In the genomic region with DNA sequence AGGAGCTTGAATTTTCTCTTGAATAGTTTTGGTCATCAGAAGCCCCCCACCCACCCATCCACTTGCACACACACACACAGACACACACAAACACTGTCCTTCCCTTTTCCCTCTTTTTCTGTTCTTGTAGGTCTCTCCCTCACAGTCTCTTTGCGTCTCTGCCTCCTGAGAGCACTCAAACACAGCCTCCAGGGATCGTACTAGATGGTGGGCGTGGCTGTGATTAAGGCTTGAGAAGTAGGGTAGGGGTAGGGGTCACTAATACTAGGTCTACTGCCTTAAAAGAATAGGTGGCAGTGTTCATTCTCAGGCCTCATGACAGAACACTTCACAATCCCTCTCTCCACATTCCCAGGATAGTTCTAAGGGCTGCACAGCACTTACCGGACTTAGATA, we compare ENCODE assay signal across 8 mouse cellular contexts. TPM values are rescaled to one million over a fixed set of nuclear protein-coding genes. Genes with fewer than 3 reads are reported as not detected.
DNase-seq lines count a peak whose midpoint lies in the region; ATAC-seq and TF ChIP-seq lines count a peak whose summit lies in the region.

Gene Zmym3 (minus strand): TSS at position 150 of the 396 bp plus-strand sequence.

- H3K36me3 ChIP-seq in forebrain, embryonic 11.5 days (ENCODE audit: control insufficient read depth, insufficient read depth, low read length): no peaks in the 10 kb centered on the region; the same call in 1 of the 2 replicates
- no peaks in the 10 kb centered on the region for H3K36me3 ChIP-seq in hindbrain, postnatal 0 days (ENCODE audit: insufficient read depth, low read length)
- peaks cover under 1% of the 10 kb centered on the region; the same call in 1 of the 2 replicates for H3K36me3 ChIP-seq in lung, embryonic 14.5 days (ENCODE audit: insufficient read depth)
- H3K36me3 ChIP-seq in small intestine, adult 2 months (ENCODE audit: control insufficient read depth, insufficient read depth, low read length): no peaks in the 10 kb centered on the region

- 19% methylated on average over 4 of the region's 4 CpGs for WGBS in forebrain, embryonic 11.5 days
- 35% methylated on average over 4 of the region's 4 CpGs for WGBS in hindbrain, postnatal 0 days
- 18% methylated on average over 4 of the region's 4 CpGs for WGBS in lung, embryonic 14.5 days
- 27% methylated on average over 4 of the region's 4 CpGs for WGBS in small intestine, adult 2 months

- no peak within 1 kb of the TSS for H3K27ac ChIP-seq in forebrain, embryonic 11.5 days (ENCODE audit: low read depth, low read length)
- H3K27ac ChIP-seq in hindbrain, postnatal 0 days: peak within 1 kb of the TSS; percentile 87
- peak within 1 kb of the TSS; percentile 69 for H3K27ac ChIP-seq in lung, embryonic 14.5 days (ENCODE audit: low read depth)
- no peak within 1 kb of the TSS for H3K27ac ChIP-seq in small intestine, adult 2 months (ENCODE audit: insufficient read depth, low read depth, low read length)

- no peaks in the 10 kb centered on the region for H3K4me1 ChIP-seq in forebrain, embryonic 11.5 days (replicated peaks; ENCODE audit: control insufficient read depth, insufficient read depth, low read length)
- no peaks in the 10 kb centered on the region for H3K4me1 ChIP-seq in hindbrain, postnatal 0 days (ENCODE audit: insufficient read depth, low read length)
- no peaks in the 10 kb centered on the region for H3K4me1 ChIP-seq in lung, embryonic 14.5 days (ENCODE audit: insufficient read depth)
- H3K4me1 ChIP-seq in small intestine, adult 2 months (ENCODE audit: control insufficient read depth, insufficient read depth, insufficient read length, low read length): no peaks in the 10 kb centered on the region

- DNase-seq in gastrocnemius, postnatal 10 days: no peak
- no peak for DNase-seq in gastrocnemius, adult 8-10 months (ENCODE audit: low spot score in 2 of 2)
- peak; percentile 35 for DNase-seq in MEL-GATA-1-ER (ENCODE audit: extremely low read depth, low read depth)
- DNase-seq in forebrain, embryonic 11.5 days (ENCODE audit: low spot score): no peak
- peak; percentile 9 for DNase-seq in hindbrain, postnatal 0 days (ENCODE audit: low spot score)
- peak; percentile 39 for DNase-seq in lung, embryonic 14.5 days
- DNase-seq in urinary bladder, postnatal 4 days (ENCODE audit: low spot score in 2 of 2): no peak

- no peak for TF ChIP-seq CTCF in hindbrain, postnatal 0 days (IDR thresholded peaks at IDR 0.05; ENCODE audit: low read depth)
- no peak for TF ChIP-seq CTCF in lung, embryonic 14.5 days (IDR thresholded peaks at IDR 0.05; ENCODE audit: low read depth)
- no peak for TF ChIP-seq CTCF in small intestine, adult 2 months (IDR thresholded peaks at IDR 0.05; ENCODE audit: extremely low read depth, insufficient read length, insufficient replicate concordance, low read depth, low read length)

- peak within 1 kb of the TSS; percentile 52 for H3K4me3 ChIP-seq in forebrain, embryonic 11.5 days (ENCODE audit: low read depth, low read length)
- H3K4me3 ChIP-seq in hindbrain, postnatal 0 days (ENCODE audit: low read length): peak within 1 kb of the TSS; percentile 57
- H3K4me3 ChIP-seq in lung, embryonic 14.5 days (ENCODE audit: low read depth, low read length): peak within 1 kb of the TSS; percentile 56
- peak within 1 kb of the TSS; percentile 100 for H3K4me3 ChIP-seq in small intestine, adult 2 months (ENCODE audit: low read depth, low read length)

- H3K9me3 ChIP-seq in forebrain, embryonic 11.5 days (ENCODE audit: control insufficient read depth, low read length): no peaks in the 10 kb centered on the region
- no peaks in the 10 kb centered on the region for H3K9me3 ChIP-seq in hindbrain, postnatal 0 days (ENCODE audit: low read length)
- no peaks in the 10 kb centered on the region for H3K9me3 ChIP-seq in lung, embryonic 14.5 days (ENCODE audit: low read depth, low read length)

- H3K27me3 ChIP-seq in forebrain, embryonic 11.5 days (ENCODE audit: control insufficient read depth, insufficient read depth, low read length): no peaks in the 10 kb centered on the region
- H3K27me3 ChIP-seq in hindbrain, postnatal 0 days (ENCODE audit: insufficient read depth, low read length): no peaks in the 10 kb centered on the region
- no peaks in the 10 kb centered on the region for H3K27me3 ChIP-seq in lung, embryonic 14.5 days (ENCODE audit: insufficient read depth, low read length)
- H3K27me3 ChIP-seq in small intestine, adult 2 months (ENCODE audit: control insufficient read depth, insufficient read depth, low read length): no peaks in the 10 kb centered on the region

- no peak for TF ChIP-seq POLR2A in small intestine, adult 2 months (IDR thresholded peaks at IDR 0.05; ENCODE audit: low read depth, low read length)

- H3K4me2 ChIP-seq in forebrain, embryonic 11.5 days (ENCODE audit: low read depth, low read length, severe bottlenecking): peak within 1 kb of the TSS; percentile 58
- H3K4me2 ChIP-seq in hindbrain, postnatal 0 days (ENCODE audit: low read depth, low read length): peak within 1 kb of the TSS; percentile 55
- H3K4me2 ChIP-seq in lung, embryonic 14.5 days: peak within 1 kb of the TSS; percentile 65

- peak within 1 kb of the TSS; percentile 53 for H3K9ac ChIP-seq in forebrain, embryonic 11.5 days (ENCODE audit: low read length)
- peak within 1 kb of the TSS; percentile 67 for H3K9ac ChIP-seq in hindbrain, postnatal 0 days (replicated peaks; ENCODE audit: low read length)
- peak within 1 kb of the TSS; percentile 63 for H3K9ac ChIP-seq in lung, embryonic 14.5 days

- no peak for ATAC-seq in forebrain, embryonic 11.5 days (replicated peaks; ENCODE audit: low FRiP score)
- ATAC-seq in hindbrain, postnatal 0 days: no peak
- no peak; the same call in 1 of the 2 replicates for ATAC-seq in lung, embryonic 14.5 days (ENCODE audit: insufficient read depth)

RNA-seq across cellular contexts. Expression of gene Zmym3, which starts in this region (rescaled TPM):
- total RNA-seq in gastrocnemius, postnatal 10 days (2021): 10 to 100 TPM; 10.1 to 21.4 TPM
- 10 to 100 TPM in 2 of 4 experiments, 1 to 10 TPM in 2; 7.7 to 15.5 (median 11.4) TPM for total RNA-seq in gastrocnemius, adult 8-10 months (2022)
- polyA plus RNA-seq in forebrain, embryonic 11.5 days (2014; fragmentation: Nextera tagmentation; extraction: Ambion mirVana): 24.4 and 25.6 TPM in 2 replicates
- total RNA-seq in hindbrain, postnatal 0 days (2014; rRNA removed): 169 and 208 TPM in 2 replicates
- 91.9 and 93.3 TPM in 2 replicates for polyA plus RNA-seq in hindbrain, postnatal 0 days (2015; fragmentation: Nextera tagmentation; extraction: Ambion mirVana)
- polyA plus RNA-seq in lung, embryonic 14.5 days (2014; fragmentation: Nextera tagmentation; extraction: Ambion mirVana): 26.2 and 29.8 TPM in 2 replicates
- polyA plus RNA-seq in small intestine, adult 2 months (2012; rRNA removed): 8.0 and 11.8 TPM in 2 replicates

Comparison
In these comparisons a context has a peak if more than half of its experiments do, and no peak if none do; other contexts are left out.
1. DNase-seq: peak in MEL-GATA-1-ER (single experiment), hindbrain, postnatal 0 days (single experiment) and lung, embryonic 14.5 days (single experiment); none in gastrocnemius, postnatal 10 days (single experiment), gastrocnemius, adult 8-10 months (0 of 2), forebrain, embryonic 11.5 days (single experiment) and urinary bladder, postnatal 4 days (0 of 2).
2. H3K27ac ChIP-seq: peak in hindbrain, postnatal 0 days (single experiment) and lung, embryonic 14.5 days (single experiment); none in forebrain, embryonic 11.5 days (single experiment) and small intestine, adult 2 months (single experiment).
3. Peak in every context shown above with its lines, with median percentiles within 50 percentile points of each other: H3K4me2 ChIP-seq, H3K4me3 ChIP-seq and H3K9ac ChIP-seq.